Mouse (Mus musculus): ENCODE data around the gene Hist1h2ae. TPM values are rescaled to one million over a fixed set of nuclear protein-coding genes. Genes with fewer than 3 reads are reported as not detected.

Hist1h2ae gene
- polyA plus RNA-seq, 1 experiment = 5.0 TPM

GRCm38 (mm10) chr13:23556906-23557305 is 14.1 kb downstream of the Hist1h2ae start:
- H3K4me1 ChIP-seq (ENCODE audit: control insufficient read depth, insufficient read depth, low read length) = no peaks in the 10 kb centered on the region
- peak overlapping the region; percentile 91 for H3K9ac ChIP-seq (ENCODE audit: low read depth, poor library complexity, severe bottlenecking)
- H3K4me3 ChIP-seq (ENCODE audit: low read depth, low read length) = no peak overlapping the region
- H3K9me3 ChIP-seq (replicated peaks; ENCODE audit: control insufficient read depth, insufficient read depth, low read length, poor library complexity, severe bottlenecking) = no peaks in the 10 kb centered on the region
- no peaks in the 10 kb centered on the region for H3K27me3 ChIP-seq (ENCODE audit: control insufficient read depth, insufficient read depth, low read length, poor library complexity, severe bottlenecking)
- H3K27ac ChIP-seq (ENCODE audit: insufficient read depth, low read length) = peak overlapping the region; percentile 82; the same call in 1 of the 2 replicates
- no peaks in the 10 kb centered on the region for H3K36me3 ChIP-seq (ENCODE audit: control insufficient read depth, insufficient read depth, low read length, poor library complexity, severe bottlenecking)
- TF ChIP-seq POLR2A (IDR thresholded peaks at IDR 0.05; ENCODE audit: insufficient read depth, low read length) = no peak

GRCm38 (mm10) chr13:23555839-23556416 is 15.1 kb downstream of the Hist1h2ae start:
- peak overlapping the region; percentile 91 for H3K9ac ChIP-seq (ENCODE audit: low read depth, poor library complexity, severe bottlenecking)
- no peaks in the 10 kb centered on the region for H3K27me3 ChIP-seq (ENCODE audit: control insufficient read depth, insufficient read depth, low read length, poor library complexity, severe bottlenecking)
- H3K4me1 ChIP-seq (ENCODE audit: control insufficient read depth, insufficient read depth, low read length) = no peaks in the 10 kb centered on the region
- peak overlapping the region; percentile 94 for H3K27ac ChIP-seq (ENCODE audit: insufficient read depth, low read length)
- TF ChIP-seq CTCF (IDR thresholded peaks at IDR 0.05; ENCODE audit: low read depth, low read length) = no peak
- peak; percentile 92 for TF ChIP-seq POLR2A (IDR thresholded peaks at IDR 0.05; ENCODE audit: insufficient read depth, low read length)
- no peak for TF ChIP-seq EP300 (IDR thresholded peaks at IDR 0.05; ENCODE audit: insufficient read depth, low read depth, low read length)
- no peaks in the 10 kb centered on the region for H3K36me3 ChIP-seq (ENCODE audit: control insufficient read depth, insufficient read depth, low read length, poor library complexity, severe bottlenecking)
- H3K9me3 ChIP-seq (replicated peaks; ENCODE audit: control insufficient read depth, insufficient read depth, low read length, poor library complexity, severe bottlenecking) = no peaks in the 10 kb centered on the region
- peak overlapping the region; percentile 68 for H3K4me3 ChIP-seq (ENCODE audit: low read depth, low read length)

DNA sequence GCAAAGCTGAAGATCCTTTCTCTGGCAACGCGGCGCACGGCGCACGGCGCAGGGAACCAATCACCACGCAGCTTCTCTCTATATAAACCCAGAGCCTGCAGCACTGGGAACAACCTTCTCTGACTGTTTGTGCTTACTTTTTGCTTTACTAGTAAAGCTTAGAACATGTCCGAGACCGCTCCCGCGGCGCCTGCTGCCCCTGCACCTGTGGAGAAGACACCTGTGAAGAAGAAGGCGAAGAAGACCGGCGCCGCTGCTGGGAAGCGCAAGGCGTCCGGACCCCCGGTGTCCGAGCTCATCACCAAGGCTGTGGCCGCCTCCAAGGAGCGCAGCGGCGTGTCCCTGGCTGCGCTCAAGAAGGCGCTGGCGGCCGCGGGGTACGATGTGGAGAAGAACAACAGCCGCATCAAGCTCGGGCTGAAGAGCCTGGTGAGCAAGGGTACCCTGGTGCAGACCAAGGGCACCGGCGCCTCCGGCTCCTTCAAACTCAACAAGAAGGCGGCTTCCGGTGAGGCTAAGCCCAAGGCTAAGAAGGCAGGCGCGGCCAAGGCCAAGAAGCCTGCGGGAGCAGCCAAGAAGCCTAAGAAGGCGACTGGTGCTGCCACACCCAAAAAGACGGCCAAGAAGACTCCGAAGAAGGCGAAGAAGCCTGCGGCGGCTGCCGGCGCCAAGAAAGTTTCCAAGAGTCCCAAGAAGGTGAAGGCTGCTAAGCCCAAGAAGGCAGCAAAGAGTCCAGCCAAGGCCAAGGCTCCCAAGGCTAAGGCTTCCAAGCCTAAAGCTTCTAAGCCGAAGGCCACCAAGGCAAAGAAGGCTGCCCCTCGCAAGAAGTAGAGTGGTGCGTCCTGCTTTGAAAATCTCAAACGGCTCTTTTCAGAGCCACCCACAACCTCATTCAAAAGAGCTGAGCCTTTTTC is 15.8 kb downstream of the Hist1h2ae start:
- H3K27me3 ChIP-seq (ENCODE audit: control insufficient read depth, insufficient read depth, low read length, poor library complexity, severe bottlenecking) = no peaks in the 10 kb centered on the region
- TF ChIP-seq CTCF (IDR thresholded peaks at IDR 0.05; ENCODE audit: low read depth, low read length) (no peak), EP300 (IDR thresholded peaks at IDR 0.05; ENCODE audit: insufficient read depth, low read depth, low read length) (no peak), POLR2A (IDR thresholded peaks at IDR 0.05; ENCODE audit: insufficient read depth, low read length) (peak; percentile 99)

GRCm38 (mm10) chr13:23554393-23554792 is 16.6 kb downstream of the Hist1h2ae start:
- TF ChIP-seq POLR2A (IDR thresholded peaks at IDR 0.05; ENCODE audit: insufficient read depth, low read length) = no peak
- TF ChIP-seq CTCF (IDR thresholded peaks at IDR 0.05; ENCODE audit: low read depth, low read length) = no peak
- TF ChIP-seq EP300 (IDR thresholded peaks at IDR 0.05; ENCODE audit: insufficient read depth, low read depth, low read length) = no peak
- Histone ChIP-seq H3K27ac (ENCODE audit: insufficient read depth, low read length) (peak overlapping the region; percentile 63), H3K4me3 (ENCODE audit: low read depth, low read length) (peak overlapping the region; percentile 34; the same call in 1 of the 2 replicates), H3K4me1 (ENCODE audit: control insufficient read depth, insufficient read depth, low read length) (no peaks in the 10 kb centered on the region), H3K27me3 (ENCODE audit: control insufficient read depth, insufficient read depth, low read length, poor library complexity, severe bottlenecking) (no peaks in the 10 kb centered on the region), H3K36me3 (ENCODE audit: control insufficient read depth, insufficient read depth, low read length, poor library complexity, severe bottlenecking) (no peaks in the 10 kb centered on the region), H3K9ac (ENCODE audit: low read depth, poor library complexity, severe bottlenecking) (peak overlapping the region; percentile 95), H3K9me3 (replicated peaks; ENCODE audit: control insufficient read depth, insufficient read depth, low read length, poor library complexity, severe bottlenecking) (no peaks in the 10 kb centered on the region)

More for the DNA sequence above, 15.8 kb downstream of the Hist1h2ae start:
- H3K9me3 ChIP-seq (replicated peaks; ENCODE audit: control insufficient read depth, insufficient read depth, low read length, poor library complexity, severe bottlenecking) = no peaks in the 10 kb centered on the region
- H3K27ac ChIP-seq (ENCODE audit: insufficient read depth, low read length) = peak overlapping the region; percentile 90
- H3K4me1 ChIP-seq (ENCODE audit: control insufficient read depth, insufficient read depth, low read length) = no peaks in the 10 kb centered on the region
- no peaks in the 10 kb centered on the region for H3K36me3 ChIP-seq (ENCODE audit: control insufficient read depth, insufficient read depth, low read length, poor library complexity, severe bottlenecking)
- H3K9ac ChIP-seq (ENCODE audit: low read depth, poor library complexity, severe bottlenecking) = peak overlapping the region; percentile 95
- H3K4me3 ChIP-seq (ENCODE audit: low read depth, low read length) = peak overlapping the region; percentile 68

DNA sequence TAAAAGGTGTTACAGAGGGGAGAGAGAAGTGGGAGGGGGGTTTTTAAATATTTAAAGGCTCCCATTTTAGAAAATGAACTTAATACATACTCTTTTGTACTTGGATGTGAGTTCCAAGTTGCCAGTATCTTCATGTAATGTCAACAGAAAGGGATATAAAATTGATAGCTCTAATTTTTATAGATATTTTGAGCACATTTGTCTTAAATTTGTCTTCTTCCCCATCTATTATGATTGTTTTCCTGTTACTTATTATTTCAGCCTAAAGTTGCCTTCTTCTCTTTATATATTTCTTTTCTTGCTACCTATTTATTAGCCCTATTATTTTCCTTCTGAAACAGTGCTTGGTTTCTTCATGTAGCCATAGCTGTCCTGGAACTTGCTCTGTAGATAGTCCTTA is 18.1 kb downstream of the Hist1h2ae start, which contains the start of gene Hist1h1d:
Hist1h1d (plus strand) TSS at position 301 of the 400 bp plus-strand sequence.
- no peak within 1 kb of the TSS for H3K4me3 ChIP-seq (ENCODE audit: low read depth, low read length)
- no peaks in the 10 kb centered on the region for H3K9me3 ChIP-seq (replicated peaks; ENCODE audit: control insufficient read depth, insufficient read depth, low read length, poor library complexity, severe bottlenecking)

More for the DNA sequence above, 18.1 kb downstream of the Hist1h2ae start, which contains the start of gene Hist1h1d:
- peak within 1 kb of the TSS; percentile 95 for H3K9ac ChIP-seq (ENCODE audit: low read depth, poor library complexity, severe bottlenecking)
- peak within 1 kb of the TSS; percentile 86 for H3K27ac ChIP-seq (ENCODE audit: insufficient read depth, low read length)
- H3K36me3 ChIP-seq (ENCODE audit: control insufficient read depth, insufficient read depth, low read length, poor library complexity, severe bottlenecking) = no peaks in the 10 kb centered on the region
- H3K27me3 ChIP-seq (ENCODE audit: control insufficient read depth, insufficient read depth, low read length, poor library complexity, severe bottlenecking) = no peaks in the 10 kb centered on the region
- no peak for TF ChIP-seq CTCF (IDR thresholded peaks at IDR 0.05; ENCODE audit: low read depth, low read length)
- no peak for TF ChIP-seq POLR2A (IDR thresholded peaks at IDR 0.05; ENCODE audit: insufficient read depth, low read length)
- no peak for TF ChIP-seq EP300 (IDR thresholded peaks at IDR 0.05; ENCODE audit: insufficient read depth, low read depth, low read length)
- no peaks in the 10 kb centered on the region for H3K4me1 ChIP-seq (ENCODE audit: control insufficient read depth, insufficient read depth, low read length)

All from ES-Bruce4 (cell line).